7 mouse cellular contexts compared by ENCODE assay signal in the genomic region with DNA sequence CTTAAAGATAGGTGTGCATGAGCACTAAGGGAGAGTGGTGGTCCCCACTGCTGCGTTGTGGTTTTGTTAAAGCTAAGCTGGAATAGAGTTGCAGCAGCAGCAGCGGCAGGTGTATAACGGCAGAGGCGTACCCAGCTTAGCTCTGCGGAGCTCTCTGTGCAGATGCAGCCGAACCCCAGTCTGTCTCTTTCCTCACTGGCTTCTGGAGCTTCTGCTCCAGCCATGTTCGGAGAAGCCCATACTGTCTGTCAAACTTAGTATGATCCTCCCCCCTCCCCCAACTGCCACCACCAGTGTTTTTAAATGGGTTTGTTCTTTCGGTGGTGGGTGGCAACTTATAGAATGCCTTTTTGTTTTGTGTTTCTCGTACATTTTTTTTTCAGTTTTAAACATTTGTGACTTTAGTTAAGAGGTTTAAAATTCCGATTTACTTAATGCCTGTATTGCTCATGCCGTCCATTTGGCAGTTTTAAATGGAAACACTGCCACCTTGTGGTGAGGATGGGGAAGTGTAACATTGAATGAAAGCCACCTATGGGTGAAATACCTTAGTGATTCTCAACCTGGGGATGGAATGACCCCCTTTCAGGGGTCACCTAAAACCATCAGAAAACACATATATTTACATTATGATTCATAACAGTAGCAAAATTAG.
DNase-seq lines count a peak whose midpoint lies in the region; ATAC-seq and TF ChIP-seq lines count a peak whose summit lies in the region.

No protein-coding gene starts in this region.

- H3K9me3 ChIP-seq in limb, embryonic 10.5 days (replicated peaks) = no peaks in the 10 kb centered on the region
- H3K9me3 ChIP-seq in midbrain, embryonic 15.5 days = no peaks in the 10 kb centered on the region

- 30% methylated on average over 11 of the region's 11 CpGs for WGBS in spleen, adult 2 months
- 40% methylated on average over 11 of the region's 11 CpGs for WGBS in limb, embryonic 10.5 days
- 39% methylated on average over 11 of the region's 11 CpGs for WGBS in midbrain, embryonic 15.5 days

- no peak overlapping the region for H3K27ac ChIP-seq in spleen, adult 2 months (ENCODE audit: insufficient read depth, low read length)
- H3K27ac ChIP-seq in limb, embryonic 10.5 days = no peak overlapping the region
- peak overlapping the region; percentile 38; the same call in 1 of the 2 replicates for H3K27ac ChIP-seq in midbrain, embryonic 15.5 days

- peak overlapping the region; percentile 44 for H3K4me2 ChIP-seq in midbrain, embryonic 15.5 days

- ATAC-seq in granulocyte monocyte progenitor cell, adult 5-6 weeks (replicated peaks; ENCODE audit: poor library complexity, severe bottlenecking) = peak; percentile 64
- no peak; the same call in 1 of the 2 replicates for ATAC-seq in midbrain, embryonic 15.5 days (replicated peaks)

- peak; percentile 20 to 52 for DNase-seq in spleen, adult 2 months (ENCODE audit: low read depth in 1 of 2, low spot score in 2 of 2)
- DNase-seq in spleen, adult 12 weeks (ENCODE audit: low spot score) = no peak
- peak; percentile 40 for DNase-seq in c-Kit-negative CD71-positive TER-119-positive erythroid progenitor cells, embryonic 14.5 days (ENCODE audit: low read depth, low spot score)
- DNase-seq in limb, embryonic 10.5 days (ENCODE audit: low spot score) = peak; percentile 53
- DNase-seq in urinary bladder, adult 2 months (ENCODE audit: low spot score) = no peak

- no peaks in the 10 kb centered on the region for H3K27me3 ChIP-seq in spleen, adult 2 months (ENCODE audit: control insufficient read depth, insufficient read depth, low read length)
- H3K27me3 ChIP-seq in limb, embryonic 10.5 days (ENCODE audit: low read depth, poor library complexity, severe bottlenecking) = no peaks in the 10 kb centered on the region
- H3K27me3 ChIP-seq in midbrain, embryonic 15.5 days (replicated peaks) = no peaks in the 10 kb centered on the region

- H3K36me3 ChIP-seq in spleen, adult 2 months (ENCODE audit: control insufficient read depth, insufficient read depth, low read length) = no peaks in the 10 kb centered on the region
- peaks cover 26% of the 10 kb centered on the region for H3K36me3 ChIP-seq in limb, embryonic 10.5 days
- H3K36me3 ChIP-seq in midbrain, embryonic 15.5 days (replicated peaks) = no peaks in the 10 kb centered on the region

- H3K4me1 ChIP-seq in spleen, adult 2 months (ENCODE audit: control insufficient read depth, insufficient read depth, insufficient read length) = no peaks in the 10 kb centered on the region
- H3K4me1 ChIP-seq in limb, embryonic 10.5 days = peaks cover 4% of the 10 kb centered on the region
- H3K4me1 ChIP-seq in midbrain, embryonic 15.5 days = peaks cover 19% of the 10 kb centered on the region

- peak; percentile 29; the same call in 1 of the 2 replicates for TF ChIP-seq CTCF in spleen, adult 2 months (IDR thresholded peaks at IDR 0.05; ENCODE audit: extremely low read depth, insufficient read depth, insufficient read length, insufficient replicate concordance)

- H3K4me3 ChIP-seq in spleen, adult 2 months (ENCODE audit: extremely low read depth, insufficient read depth, insufficient read length) = no peak overlapping the region
- no peak overlapping the region for H3K4me3 ChIP-seq in limb, embryonic 10.5 days
- 0 out of 2 replicates have a peak overlapping the region, but pooled peaks have one; percentile 4 for H3K4me3 ChIP-seq in midbrain, embryonic 15.5 days

- TF ChIP-seq POLR2A in spleen, adult 2 months (IDR thresholded peaks at IDR 0.05; ENCODE audit: low read depth, low read length) = no peak

- H3K9ac ChIP-seq in midbrain, embryonic 15.5 days = no peak overlapping the region

Comparison
In these comparisons a context has a peak if more than half of its experiments do, and no peak if none do; other contexts are left out.
1. DNase-seq: peak in spleen, adult 2 months (2 of 2), c-Kit-negative CD71-positive TER-119-positive erythroid progenitor cells, embryonic 14.5 days (single experiment) and limb, embryonic 10.5 days (single experiment); none in spleen, adult 12 weeks (single experiment) and urinary bladder, adult 2 months (single experiment).